Mouse (Mus musculus): ENCODE measurements at regions not wholly inside any gene's neighbourhood (a gene's known extent, or its start where the extent isn't known, plus 50 kb on each side); places are given as distances from the start of the nearest gene placed in this dataset.

DNA sequence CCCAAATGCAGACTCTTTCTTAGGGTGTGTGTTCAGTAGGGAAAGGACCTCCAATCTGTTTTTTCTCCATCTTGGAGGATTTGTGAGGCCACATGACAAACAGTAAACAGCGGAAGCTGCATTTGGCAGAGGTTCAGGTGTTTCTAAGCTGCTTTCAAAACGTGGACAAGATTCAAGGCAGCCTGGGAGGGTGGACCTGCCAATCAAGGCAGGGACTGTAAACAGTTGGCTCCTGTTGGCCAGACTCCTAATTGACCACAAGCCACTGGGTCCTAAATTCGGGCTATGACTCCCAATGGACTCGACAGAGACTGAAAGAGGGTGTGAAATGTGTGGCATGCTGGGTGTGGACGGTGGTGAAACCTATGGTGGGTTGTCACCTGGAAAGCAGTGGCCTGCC is 51.1 kb upstream of the Tbx5 start:
- no peak overlapping the region for H3K4me2 ChIP-seq (ENCODE audit: low read length)
- ATAC-seq (replicated peaks; ENCODE audit: low FRiP score, low read depth) = no peak
- no peak overlapping the region for H3K9ac ChIP-seq (ENCODE audit: low read depth, low read length)
- H3K9me3 ChIP-seq (replicated peaks; ENCODE audit: low read length) = 0 out of 2 replicates have a peak, but pooled peaks cover 3% of the 10 kb centered on the region
- 42% methylated on average over 5 of the region's 5 CpGs for WGBS
- H3K4me3 ChIP-seq (replicated peaks; ENCODE audit: low read depth, low read length) = no peak overlapping the region
- no peaks in the 10 kb centered on the region for H3K4me1 ChIP-seq (replicated peaks; ENCODE audit: insufficient read depth, low read length)
- H3K36me3 ChIP-seq (ENCODE audit: insufficient read depth, low read length) = no peaks in the 10 kb centered on the region
- no peak overlapping the region for H3K27ac ChIP-seq
- TF ChIP-seq CTCF (IDR thresholded peaks at IDR 0.05; ENCODE audit: low read depth) = no peak
- peaks cover 6% of the 10 kb centered on the region for H3K27me3 ChIP-seq (ENCODE audit: insufficient read depth, low read length)
- DNase-seq (ENCODE audit: low spot score) = peak; percentile 25
